Mouse (Mus musculus) heart, embryonic 16.5 days (tissue): ENCODE measurements around the gene Gak. TPM values are rescaled to one million over a fixed set of nuclear protein-coding genes. Genes with fewer than 3 reads are reported as not detected.

Experiments used
- ATAC-seq: fragments of 200-750 bp; cut with Nextera tagmentation; replicated peaks from 2 replicates; pipeline ENCODE4 v1.8.0; 2017; ENCODE audit warnings: moderate number of reproducible peaks; ENCODE audit not compliant: insufficient read depth, low FRiP score; ENCODE audit errors: extremely low read depth
- H3K27ac ChIP-seq: fragments of 300-500 bp; sonication (generic); 2 replicates; pipeline ENCODE4 v1.5.1; 2014; ENCODE audit warnings: mild to moderate bottlenecking, low read length, control low read depth, moderate library complexity
- H3K27me3 ChIP-seq: fragments of 300-500 bp; sonication (generic); 2 replicates; pipeline ENCODE4 v1.6.1; 2014; ENCODE audit warnings: low read length, mixed read lengths; ENCODE audit not compliant: control insufficient read depth, insufficient read depth
- H3K36me3 ChIP-seq: fragments of 300-500 bp; sonication (generic); 2 replicates; pipeline ENCODE4 v1.6.1; 2014; ENCODE audit not compliant: control insufficient read depth, insufficient read depth
- H3K4me1 ChIP-seq: fragments of 300-500 bp; sonication (generic); 2 replicates; pipeline ENCODE4 v1.6.1; 2014; ENCODE audit warnings: low read length, mixed read lengths; ENCODE audit not compliant: control insufficient read depth, insufficient read depth
- H3K4me2 ChIP-seq: fragments of 300-500 bp; sonication (generic); 2 replicates; pipeline ENCODE4 v1.6.1; 2014; ENCODE audit warnings: low read depth, mild to moderate bottlenecking, control low read depth, low read length
- H3K4me3 ChIP-seq: fragments of 300-500 bp; sonication (generic); 2 replicates; pipeline ENCODE4 v1.5.1; 2014; ENCODE audit warnings: mild to moderate bottlenecking, control low read depth, low read length
- H3K9ac ChIP-seq: fragments of 300-500 bp; sonication (generic); 2 replicates; pipeline ENCODE4 v1.6.1; 2014; ENCODE audit warnings: low read length, control low read depth
- H3K9me3 ChIP-seq: fragments of 300-500 bp; sonication (generic); replicated peaks from 2 replicates; pipeline ENCODE4 v1.6.1; 2016; ENCODE audit warnings: low read length; ENCODE audit not compliant: control insufficient read depth
- WGBS: fragments of 180-500 bp; shearing (Covaris S2); extraction: QIAGEN DNeasy Blood & Tissue Kit; methylation state at CpG from one replicate; pipeline ENCODE4 v1.1.7; 2014; 5-methylcytosine and 5-hydroxymethylcytosine counted together
- polyA plus RNA-seq: library from polyadenylated mRNA; unstranded; fragments of >200 nt; fragmentation: Nextera tagmentation; extraction: Ambion mirVana; gene quantifications from 2 replicates; pipeline ENCODE4 v1.2.1, GENCODE M21; 2015

Gene Gak
- polyA plus RNA-seq, 1 experiment from 2014 or later = 32.3 TPM

DNA sequence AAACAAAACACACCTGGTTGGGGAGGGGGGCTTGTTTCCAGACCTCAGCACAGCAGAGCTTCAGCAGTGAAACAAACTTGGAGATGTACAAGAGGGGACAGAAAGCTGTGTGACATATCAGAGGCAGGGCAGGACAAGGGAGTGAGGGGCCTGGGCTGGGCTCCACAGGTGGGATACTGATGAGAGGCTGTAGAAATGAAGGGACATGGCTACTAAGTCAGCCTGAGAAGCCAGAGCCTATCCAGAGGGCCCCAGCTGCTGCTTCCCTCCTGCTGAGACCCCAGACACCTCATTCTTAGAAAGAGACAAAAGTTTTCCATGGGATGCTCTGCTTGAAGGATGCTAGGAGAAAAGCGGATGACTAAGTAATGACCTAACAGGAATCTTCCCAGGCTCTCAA is 29.1 kb upstream of the Gak start:
- Histone ChIP-seq H3K36me3 (peaks cover 23% of the 10 kb centered on the region), H3K4me2 (no peak overlapping the region), H3K27ac (no peak overlapping the region), H3K4me3 (no peak overlapping the region), H3K27me3 (no peaks in the 10 kb centered on the region), H3K4me1 (peaks cover 11% of the 10 kb centered on the region), H3K9ac (no peak overlapping the region), H3K9me3 (no peaks in the 10 kb centered on the region)
- no peak for ATAC-seq
- WGBS = 95% methylated on average over 1 of the region's 1 CpGs

GRCm38 (mm10) chr5:108657406-108657805 is 27.9 kb upstream of the Gak start:
- Histone ChIP-seq H3K27ac (no peak overlapping the region), H3K9ac (no peak overlapping the region), H3K27me3 (no peaks in the 10 kb centered on the region), H3K9me3 (no peaks in the 10 kb centered on the region), H3K36me3 (peaks cover 31% of the 10 kb centered on the region), H3K4me3 (no peak overlapping the region), H3K4me2 (no peak overlapping the region), H3K4me1 (peaks cover 11% of the 10 kb centered on the region)
- WGBS = 73% methylated on average over 5 of the region's 5 CpGs
- no peak for ATAC-seq

DNA sequence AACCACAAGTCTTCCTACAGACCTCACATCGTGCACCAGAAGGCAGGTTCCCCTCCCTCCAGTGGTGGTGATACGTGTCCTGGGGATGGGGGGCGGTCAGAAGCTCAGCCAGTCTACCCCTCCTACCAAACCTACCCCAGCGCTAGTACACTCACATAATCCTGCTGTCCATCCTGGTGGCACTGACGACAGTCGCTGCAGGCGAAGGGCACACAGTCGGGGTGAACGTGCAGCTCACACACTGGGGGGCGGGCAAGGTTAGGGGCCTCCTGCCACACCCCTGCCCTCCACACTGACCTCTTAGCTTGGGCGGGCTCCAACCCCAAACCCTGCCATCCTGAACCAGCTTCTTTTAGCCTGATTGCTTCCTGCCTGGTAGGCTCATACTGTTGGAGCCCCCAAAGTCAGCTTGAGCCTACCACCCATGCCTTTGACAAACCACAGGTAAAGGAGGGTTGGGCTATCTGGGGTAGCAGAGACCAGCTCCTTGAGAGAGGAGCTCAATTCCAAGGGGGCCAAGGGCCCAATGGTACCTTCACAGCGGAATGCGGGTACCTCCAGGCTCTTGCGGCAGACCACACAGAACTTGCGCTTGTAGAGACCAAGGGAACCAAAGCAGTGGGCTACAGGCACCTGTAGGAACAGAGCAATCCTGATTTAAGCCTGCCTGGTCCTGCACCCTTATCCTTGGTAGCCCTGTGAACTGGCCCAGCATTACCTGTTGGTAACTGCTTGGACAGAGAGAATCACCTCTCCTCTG is 26.5 kb upstream of the Gak start:
- H3K9ac ChIP-seq = no peak overlapping the region
- H3K36me3 ChIP-seq = peaks cover 31% of the 10 kb centered on the region
- WGBS = 89% methylated on average over 15 of the region's 15 CpGs
- no peaks in the 10 kb centered on the region for H3K9me3 ChIP-seq
- no peak for ATAC-seq
- H3K27me3 ChIP-seq = no peaks in the 10 kb centered on the region
- H3K4me1 ChIP-seq = peaks cover 10% of the 10 kb centered on the region
- H3K4me3 ChIP-seq = no peak overlapping the region
- no peak overlapping the region for H3K4me2 ChIP-seq
- H3K27ac ChIP-seq = no peak overlapping the region

DNA sequence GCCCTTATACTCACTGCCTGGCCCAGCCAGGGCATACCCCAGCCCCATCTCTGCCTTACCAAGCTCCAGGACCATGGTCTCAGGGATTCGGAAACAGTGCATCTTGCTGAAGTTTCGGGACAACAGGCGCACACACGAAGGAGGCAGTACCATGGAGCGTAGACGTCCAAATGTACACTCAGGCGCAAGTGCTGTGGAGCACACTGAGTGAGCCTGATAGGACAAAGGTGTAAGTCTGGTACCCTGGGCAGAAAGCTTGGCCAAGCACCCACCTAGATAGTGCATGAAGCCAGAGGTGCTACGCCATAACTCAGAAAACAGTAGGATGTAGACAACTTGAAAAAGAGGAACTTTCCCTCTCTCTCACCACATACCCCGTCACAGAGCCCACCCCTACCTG is 25.8 kb upstream of the Gak start:
- no peak overlapping the region for H3K9ac ChIP-seq
- H3K27me3 ChIP-seq = no peaks in the 10 kb centered on the region
- no peaks in the 10 kb centered on the region for H3K9me3 ChIP-seq
- no peak overlapping the region for H3K27ac ChIP-seq
- no peak overlapping the region for H3K4me2 ChIP-seq
- no peak overlapping the region for H3K4me3 ChIP-seq
- 93% methylated on average over 9 of the region's 9 CpGs for WGBS
- peaks cover 31% of the 10 kb centered on the region for H3K36me3 ChIP-seq
- peaks cover 7% of the 10 kb centered on the region for H3K4me1 ChIP-seq
- no peak for ATAC-seq

GRCm38 (mm10) chr5:108654444-108654990 is 25.0 kb upstream of the Gak start:
- ATAC-seq = no peak
- Histone ChIP-seq H3K9me3 (no peaks in the 10 kb centered on the region), H3K4me2 (no peak overlapping the region), H3K4me3 (no peak overlapping the region), H3K27ac (no peak overlapping the region), H3K9ac (no peak overlapping the region), H3K27me3 (no peaks in the 10 kb centered on the region), H3K36me3 (peaks cover 36% of the 10 kb centered on the region), H3K4me1 (peaks cover 2% of the 10 kb centered on the region)
- 92% methylated on average over 10 of the region's 10 CpGs for WGBS

DNA sequence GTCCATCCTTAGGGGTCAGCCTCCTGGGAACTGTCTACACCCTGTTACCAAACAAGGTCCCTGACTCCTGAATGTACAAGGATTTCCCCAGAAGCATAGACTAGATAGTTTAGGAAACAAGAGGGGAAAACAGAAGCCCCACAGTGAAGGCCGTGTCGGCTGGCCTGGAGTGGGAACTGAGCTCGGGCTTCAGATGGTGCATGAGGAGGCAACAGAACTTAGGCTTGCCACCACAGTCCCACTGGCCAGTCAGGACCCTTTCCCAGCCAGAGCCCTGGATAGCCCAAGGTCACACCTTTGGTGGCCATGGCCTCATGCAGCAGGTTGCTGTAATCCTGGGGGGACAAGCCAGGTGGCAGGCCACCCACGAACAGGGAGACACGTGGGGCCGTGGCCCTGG is 23.8 kb upstream of the Gak start:
- no peak overlapping the region for H3K4me3 ChIP-seq
- 88% methylated on average over 6 of the region's 6 CpGs for whole genome bisulfite sequencing
- no peak for ATAC-seq
- H3K36me3 ChIP-seq = peaks cover 47% of the 10 kb centered on the region
- no peak overlapping the region for H3K4me2 ChIP-seq
- no peaks in the 10 kb centered on the region for H3K27me3 ChIP-seq
- H3K27ac ChIP-seq = no peak overlapping the region
- H3K4me1 ChIP-seq = no peaks in the 10 kb centered on the region
- H3K9me3 ChIP-seq = no peaks in the 10 kb centered on the region
- no peak overlapping the region for H3K9ac ChIP-seq

GRCm38 (mm10) chr5:108651823-108652222 is 22.3 kb upstream of the Gak start:
- Histone ChIP-seq H3K4me1 (no peaks in the 10 kb centered on the region), H3K4me2 (no peak overlapping the region), H3K27ac (no peak overlapping the region), H3K9me3 (no peaks in the 10 kb centered on the region), H3K4me3 (no peak overlapping the region), H3K36me3 (peaks cover 49% of the 10 kb centered on the region), H3K27me3 (no peaks in the 10 kb centered on the region), H3K9ac (no peak overlapping the region)
- ATAC-seq = no peak
- 62% methylated on average over 1 of the region's 1 CpGs for WGBS

- H3K4me1 ChIP-seq = no peaks in the 10 kb centered on the region
- no peaks in the 10 kb centered on the region for H3K27me3 ChIP-seq
- no peaks in the 10 kb centered on the region for H3K9me3 ChIP-seq
- WGBS = 78% methylated on average over 5 of the region's 5 CpGs
- H3K4me2 ChIP-seq = no peak overlapping the region
- peaks cover 47% of the 10 kb centered on the region for H3K36me3 ChIP-seq
- ATAC-seq = no peak
- no peak overlapping the region for H3K27ac ChIP-seq
- no peak overlapping the region for H3K9ac ChIP-seq
- no peak overlapping the region for H3K4me3 ChIP-seq
Observed at GRCm38 (mm10) chr5:108651136-108651720, 21.7 kb upstream of the Gak start.

- no peaks in the 10 kb centered on the region for H3K4me1 ChIP-seq
- ATAC-seq = no peak
- no peaks in the 10 kb centered on the region for H3K27me3 ChIP-seq
- peaks cover 48% of the 10 kb centered on the region for H3K36me3 ChIP-seq
- no peak overlapping the region for H3K9ac ChIP-seq
- no peak overlapping the region for H3K4me3 ChIP-seq
- H3K4me2 ChIP-seq = no peak overlapping the region
- no peaks in the 10 kb centered on the region for H3K9me3 ChIP-seq
- 83% methylated on average over 7 of the region's 7 CpGs for WGBS
- H3K27ac ChIP-seq = no peak overlapping the region
Observed at GRCm38 (mm10) chr5:108650341-108650740, 20.8 kb upstream of the Gak start.
